Mouse (Mus musculus) adrenal gland, postnatal 36 days (tissue): Measurements from ENCODE around the gene Snap91. TPM values are rescaled to one million over a fixed set of nuclear protein-coding genes. Genes with fewer than 3 reads are reported as not detected.

Experiments used
- total RNA-seq, 2 experiments: library from RNA; stranded (reverse); gene quantifications; 2 replicates each; pipeline ENCODE4 v1.2.3; 2021

The Snap91 gene
- total RNA-seq, 2 experiments from 2014 or later, result 30.2 to 60.4 TPM

Other genes starting within 250 kb of the Snap91 start
- gene Me1, start 184.7 kb downstream of the Snap91 start, total RNA-seq, result 1,000 to 10,000 TPM; 1,431 to 2,044 TPM
- 100 to 1,000 TPM; 153 to 823 TPM for gene Prss35, start 137.0 kb downstream of the Snap91 start, total RNA-seq
- gene Ripply2, start 134.9 kb upstream of the Snap91 start, total RNA-seq, result 1 to 10 TPM in 1 of 2 experiments, under 1 TPM in 1; 0.73 to 1.3 TPM
- gene Cyb5r4, start 141.4 kb upstream of the Snap91 start, total RNA-seq, result 10 to 100 TPM; 43.1 to 44.2 TPM